Mouse (Mus musculus) bone marrow, adult 2 months (tissue): ENCODE measurements around the gene Gramd2.

ENCODE experiments used
- CTCF ChIP-seq: fragments of 200-500 bp; IDR thresholded peaks from 2 replicates; pipeline ENCODE4 v1.5.1; 2011; ENCODE audit warnings: low read length, control low read depth; ENCODE audit not compliant: control insufficient read depth, insufficient read depth
- POLR2A ChIP-seq: fragments of 200-500 bp; IDR thresholded peaks from 2 replicates; pipeline ENCODE4 v1.6.1; 2011; ENCODE audit warnings: low read depth, mild to moderate bottlenecking, control low read depth, low read length, borderline replicate concordance; ENCODE audit not compliant: control insufficient read depth

DNA sequence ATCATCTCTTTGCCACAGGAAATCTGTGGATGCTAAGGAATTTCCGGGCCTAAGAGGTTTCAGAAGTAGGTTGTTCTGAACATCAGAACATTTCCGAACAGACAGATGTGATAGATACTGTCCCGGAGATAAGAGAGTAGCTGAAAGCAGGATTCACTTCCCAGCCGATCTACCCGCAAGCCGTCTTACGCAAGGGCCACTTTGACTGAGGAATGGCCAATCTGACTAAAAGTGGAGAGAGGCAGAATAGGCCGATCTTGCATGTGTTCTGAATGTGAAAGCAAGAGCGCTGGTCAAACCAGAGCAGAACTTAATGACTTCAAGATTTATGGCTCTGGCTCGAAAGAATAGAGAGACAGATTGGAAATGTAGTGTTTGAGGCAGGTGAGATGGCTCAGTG is 45.6 kb downstream of the Gramd2 start:
- no peak for TF ChIP-seq CTCF
- no peak for TF ChIP-seq POLR2A
